Mouse (Mus musculus) myocyte (in vitro differentiated cells): ENCODE data around the gene Chn2. TPM values are rescaled to one million over a fixed set of nuclear protein-coding genes. Genes with fewer than 3 reads are reported as not detected.

Experiments used
- H3K27me3 ChIP-seq: one replicate; pipeline ENCODE4 v1.6.1; 2011; ENCODE audit not compliant: control insufficient read depth, insufficient read depth, insufficient read length
- H3K36me3 ChIP-seq: one replicate; pipeline ENCODE4 v1.6.1; 2011; ENCODE audit not compliant: control insufficient read depth, insufficient read depth
- H3K4me2 ChIP-seq: one replicate; pipeline ENCODE4 v1.6.1; 2011; ENCODE audit warnings: low read depth, control low read depth
- H3K4me3 ChIP-seq: one replicate; pipeline ENCODE4 v1.5.1; 2011; ENCODE audit warnings: mild to moderate bottlenecking, control low read depth, moderate library complexity
- H3K79me2 ChIP-seq: one replicate; pipeline ENCODE4 v1.6.1; 2011; ENCODE audit not compliant: control insufficient read depth, insufficient read depth
- H3ac ChIP-seq: one replicate; pipeline ENCODE4 v1.6.1; 2011; ENCODE audit not compliant: control insufficient read depth, insufficient read length
- CEBPB ChIP-seq: IDR thresholded peaks from 2 replicates; pipeline ENCODE4 v1.6.1; 2011; ENCODE audit warnings: mild to moderate bottlenecking, moderate library complexity; ENCODE audit not compliant: poor library complexity, insufficient read depth, severe bottlenecking
- E2F4 ChIP-seq: IDR thresholded peaks from one replicate; pipeline ENCODE4 v1.6.1; 2011; ENCODE audit warnings: mild to moderate bottlenecking, control low read depth, moderate library complexity; ENCODE audit not compliant: insufficient read depth
- MAX ChIP-seq: IDR thresholded peaks from one replicate; pipeline ENCODE4 v1.6.1; 2011; ENCODE audit warnings: low read depth, mild to moderate bottlenecking, control low read depth
- MYOD1 ChIP-seq, 3 experiments: IDR thresholded peaks; one replicate each; pipeline ENCODE4 v1.6.1; 2011; ENCODE audit warnings: control low read depth in 2 of 3, low read depth in 2 of 3, mild to moderate bottlenecking in 2 of 3, moderate library complexity in 1 of 3; ENCODE audit not compliant: insufficient read length in 2 of 3, control insufficient read depth in 1 of 3
- MYOG ChIP-seq, 3 experiments: IDR thresholded peaks; one replicate each; pipeline ENCODE4 v1.6.1; 2011; ENCODE audit warnings: control low read depth in 2 of 3, low read depth in 2 of 3, mild to moderate bottlenecking in 2 of 3; ENCODE audit not compliant: insufficient read length in 2 of 3, control insufficient read depth in 1 of 3, insufficient read depth in 1 of 3
- POLR2A ChIP-seq: IDR thresholded peaks from one replicate; pipeline ENCODE4 v1.6.1; 2011; ENCODE audit warnings: low read depth, mild to moderate bottlenecking, control low read depth, moderate library complexity; ENCODE audit not compliant: insufficient read length
- POLR2AphosphoS2 ChIP-seq: IDR thresholded peaks from one replicate; pipeline ENCODE4 v1.6.1; 2011; ENCODE audit warnings: low read depth, control low read depth; ENCODE audit not compliant: insufficient read length
- REST ChIP-seq: IDR thresholded peaks from one replicate; pipeline ENCODE4 v1.6.1; 2011; ENCODE audit warnings: mild to moderate bottlenecking, control low read depth, moderate library complexity; ENCODE audit not compliant: insufficient read depth, insufficient read length
- SRF ChIP-seq: IDR thresholded peaks from one replicate; pipeline ENCODE4 v1.6.1; 2011; ENCODE audit warnings: low read depth; ENCODE audit not compliant: control insufficient read depth, insufficient read length
- TCF12 ChIP-seq: IDR thresholded peaks from one replicate; pipeline ENCODE4 v1.6.1; 2011; ENCODE audit warnings: mild to moderate bottlenecking, control low read depth; ENCODE audit not compliant: poor library complexity, insufficient read depth, severe bottlenecking
- TCF3 ChIP-seq: IDR thresholded peaks from one replicate; pipeline ENCODE4 v1.6.1; 2011; ENCODE audit warnings: low read depth, control low read depth; ENCODE audit not compliant: insufficient read length
- USF1 ChIP-seq: IDR thresholded peaks from one replicate; pipeline ENCODE4 v1.6.1; 2011; ENCODE audit warnings: low read depth, mild to moderate bottlenecking, control low read depth, moderate library complexity
- polyA plus RNA-seq: library from polyadenylated mRNA; unstranded; fragments of >200 nt; fragmentation: generic; extraction: Trizol; gene quantifications from one replicate; pipeline ENCODE4 v1.2.1, GENCODE M21; 2012; ENCODE audit warnings: missing spikeins

Chn2 gene
- 6.5 TPM for polyA plus RNA-seq

GRCm38 (mm10) chr6:54039357-54039804, at the start of gene Chn2:
Gene Chn2 (plus strand): TSS chr6:54039554.
- Histone ChIP-seq H3K4me2 (peak within 1 kb of the TSS; percentile 90), H3ac (peak within 1 kb of the TSS; percentile 43), H3K27me3 (no peaks in the 10 kb centered on the region), H3K79me2 (no peaks in the 10 kb centered on the region), H3K4me3 (peak within 1 kb of the TSS; percentile 31), H3K36me3 (no peaks in the 10 kb centered on the region)
- no peak for TF ChIP-seq TCF12
- TF ChIP-seq MYOG (IDR thresholded peaks at IDR 0.05; ENCODE audit: control insufficient read depth in 1 of 3, insufficient read depth in 1 of 3, insufficient read length in 2 of 3, low read depth in 2 of 3) = peak in 1 of 3 experiments; percentile 2
- no peak for TF ChIP-seq SRF
- TF ChIP-seq USF1 = no peak
- TF ChIP-seq TCF3 = no peak
- no peak for TF ChIP-seq E2F4

- Histone ChIP-seq H3K36me3 (no peaks in the 10 kb centered on the region), H3K27me3 (peaks cover 10% of the 10 kb centered on the region), H3K4me3 (no peak overlapping the region), H3K79me2 (no peaks in the 10 kb centered on the region), H3ac (no peak overlapping the region), H3K4me2 (no peak overlapping the region)
- TF ChIP-seq MYOD1 (IDR thresholded peaks at IDR 0.05; ENCODE audit: control insufficient read depth in 1 of 3, insufficient read length in 2 of 3, low read depth in 2 of 3) = no peak
- no peak for TF ChIP-seq TCF12
- no peak for TF ChIP-seq POLR2AphosphoS2
- TF ChIP-seq POLR2A = no peak
- TF ChIP-seq REST = no peak
- no peak for TF ChIP-seq TCF3
Measured at GRCm38 (mm10) chr6:53992386-53992785, 47.0 kb upstream of the Chn2 start.

GRCm38 (mm10) chr6:53995519-53995918, 43.8 kb upstream of the Chn2 start:
- Histone ChIP-seq H3ac (no peak overlapping the region), H3K4me3 (no peak overlapping the region), H3K27me3 (peaks cover 10% of the 10 kb centered on the region), H3K79me2 (no peaks in the 10 kb centered on the region), H3K4me2 (no peak overlapping the region), H3K36me3 (no peaks in the 10 kb centered on the region)
- peak; percentile 40; the same call in 1 of the 2 replicates for TF ChIP-seq CEBPB
- no peak for TF ChIP-seq MYOG (IDR thresholded peaks at IDR 0.05; ENCODE audit: control insufficient read depth in 1 of 3, insufficient read depth in 1 of 3, insufficient read length in 2 of 3, low read depth in 2 of 3)
- TF ChIP-seq TCF12 = no peak
- no peak for TF ChIP-seq MAX
- TF ChIP-seq SRF = no peak
- TF ChIP-seq TCF3 = no peak
- no peak for TF ChIP-seq MYOD1 (IDR thresholded peaks at IDR 0.05; ENCODE audit: control insufficient read depth in 1 of 3, insufficient read length in 2 of 3, low read depth in 2 of 3)

DNA sequence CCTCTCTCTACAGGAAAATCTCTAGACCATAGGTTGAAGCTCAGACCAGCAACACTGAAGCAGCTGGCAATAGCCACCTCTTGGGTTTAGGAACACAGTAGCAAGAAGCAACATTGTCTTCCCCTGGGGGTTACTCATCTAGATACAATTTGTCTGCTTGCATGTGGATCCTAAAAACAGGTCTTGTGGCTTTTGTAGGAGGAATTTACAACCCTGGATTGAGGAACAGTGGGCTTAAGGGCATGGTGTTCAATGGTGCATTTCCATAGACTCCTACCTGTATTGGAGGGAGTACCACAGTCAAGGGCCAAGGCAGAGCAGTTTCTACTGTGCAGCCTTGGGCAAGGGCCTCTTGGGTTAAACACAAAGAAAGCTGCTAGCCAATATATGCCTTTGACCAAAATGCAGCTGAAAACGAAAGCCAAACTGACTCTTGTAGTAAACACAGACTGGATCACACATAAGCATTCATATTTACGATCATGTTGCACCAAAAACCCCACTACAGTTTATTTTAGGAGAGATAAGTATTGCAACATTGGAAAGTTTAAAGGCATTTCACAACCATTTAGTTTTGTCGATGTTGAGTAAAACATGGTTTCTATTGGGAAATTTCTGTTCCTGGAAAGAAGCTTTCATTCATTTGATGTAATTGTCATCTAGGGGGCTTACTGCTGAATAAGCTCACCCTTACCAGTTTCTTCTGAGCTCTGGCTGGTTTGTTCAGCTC, 43.0 kb upstream of the Chn2 start:
- H3K4me2 ChIP-seq = no peak overlapping the region
- H3K79me2 ChIP-seq = no peaks in the 10 kb centered on the region
- peaks cover 4% of the 10 kb centered on the region for H3K27me3 ChIP-seq
- H3K4me3 ChIP-seq = no peak overlapping the region
- H3K36me3 ChIP-seq = no peaks in the 10 kb centered on the region
- TF ChIP-seq CEBPB (no peak), SRF (no peak)
- H3ac ChIP-seq = no peak overlapping the region

- no peak overlapping the region for H3ac ChIP-seq
- no peaks in the 10 kb centered on the region for H3K27me3 ChIP-seq
- no peak overlapping the region for H3K4me3 ChIP-seq
- peak overlapping the region; percentile 21 for H3K4me2 ChIP-seq
- peak in 2 of 3 experiments; percentile 70 to 80 for TF ChIP-seq MYOD1 (IDR thresholded peaks at IDR 0.05; ENCODE audit: control insufficient read depth in 1 of 3, insufficient read length in 2 of 3, low read depth in 2 of 3)
- no peak for TF ChIP-seq POLR2AphosphoS2
- H3K36me3 ChIP-seq = no peaks in the 10 kb centered on the region
- no peaks in the 10 kb centered on the region for H3K79me2 ChIP-seq
Measured at GRCm38 (mm10) chr6:54005302-54005701, 34.1 kb upstream of the Chn2 start.
